Mouse (Mus musculus) stomach, embryonic 14.5 days (tissue): ENCODE data around the gene Trim56. TPM values are rescaled to one million over a fixed set of nuclear protein-coding genes. Genes with fewer than 3 reads are reported as not detected.
"Not testable (repeated sequence)": the region's sequence is repeated elsewhere in the genome, so short reads cannot be mapped to it uniquely, and the experiment has no call there.

Experiments used
- ATAC-seq: fragments of 200-750 bp; cut with Nextera tagmentation; 2 replicates; pipeline ENCODE4 v1.8.0; 2017; ENCODE audit warnings: low read depth, moderate TSS enrichment; ENCODE audit not compliant: insufficient number of reproducible peaks, insufficient read depth, low FRiP score
- H3K27ac ChIP-seq: fragments of 300-500 bp; sonication (generic); 2 replicates; pipeline ENCODE4 v1.5.1; 2014; ENCODE audit warnings: mild to moderate bottlenecking, low read length, moderate library complexity, mixed read lengths
- H3K27me3 ChIP-seq: fragments of 300-500 bp; sonication (generic); 2 replicates; pipeline ENCODE4 v1.6.1; 2014; ENCODE audit warnings: low read length, control low read depth, mixed read lengths; ENCODE audit not compliant: control insufficient read depth, insufficient read depth
- H3K36me3 ChIP-seq: fragments of 300-500 bp; sonication (generic); 2 replicates; pipeline ENCODE4 v1.6.1; 2014; ENCODE audit warnings: mild to moderate bottlenecking, control low read depth, low read length, moderate library complexity, mixed read lengths; ENCODE audit not compliant: control insufficient read depth, insufficient read depth
- H3K4me1 ChIP-seq: fragments of 300-500 bp; sonication (generic); 2 replicates; pipeline ENCODE4 v1.6.1; 2014; ENCODE audit warnings: low read length, control low read depth, mixed read lengths; ENCODE audit not compliant: control insufficient read depth, insufficient read depth
- H3K4me2 ChIP-seq: fragments of 300-500 bp; sonication (generic); replicated peaks from 2 replicates; pipeline ENCODE4 v1.6.1; 2014; ENCODE audit warnings: low read depth, low read length, control low read depth
- H3K4me3 ChIP-seq: fragments of 300-500 bp; sonication (generic); 2 replicates; pipeline ENCODE4 v1.5.1; 2014; ENCODE audit warnings: low read depth, low read length, control low read depth
- H3K9ac ChIP-seq: fragments of 300-500 bp; sonication (generic); replicated peaks from 2 replicates; pipeline ENCODE4 v1.6.1; 2014; ENCODE audit warnings: low read depth, mild to moderate bottlenecking, control low read depth, low read length, moderate library complexity, mixed read lengths
- H3K9me3 ChIP-seq: fragments of 300-500 bp; sonication (generic); 2 replicates; pipeline ENCODE4 v1.6.1; 2016; ENCODE audit warnings: low read depth, low read length, control low read depth; ENCODE audit not compliant: control insufficient read depth
- WGBS: fragments of 180-500 bp; shearing (Covaris S2); extraction: QIAGEN DNeasy Blood & Tissue Kit; methylation state at CpG from one replicate; pipeline ENCODE4 v1.1.7; 2014; 5-methylcytosine and 5-hydroxymethylcytosine counted together
- polyA plus RNA-seq: library from polyadenylated mRNA; unstranded; fragments of >200 nt; fragmentation: Nextera tagmentation; extraction: Ambion mirVana; gene quantifications from 2 replicates; pipeline ENCODE4 v1.2.1, GENCODE M21; 2014

The Trim56 gene
- polyA plus RNA-seq, 1 experiment from 2014 or later: 12.0 TPM

DNA sequence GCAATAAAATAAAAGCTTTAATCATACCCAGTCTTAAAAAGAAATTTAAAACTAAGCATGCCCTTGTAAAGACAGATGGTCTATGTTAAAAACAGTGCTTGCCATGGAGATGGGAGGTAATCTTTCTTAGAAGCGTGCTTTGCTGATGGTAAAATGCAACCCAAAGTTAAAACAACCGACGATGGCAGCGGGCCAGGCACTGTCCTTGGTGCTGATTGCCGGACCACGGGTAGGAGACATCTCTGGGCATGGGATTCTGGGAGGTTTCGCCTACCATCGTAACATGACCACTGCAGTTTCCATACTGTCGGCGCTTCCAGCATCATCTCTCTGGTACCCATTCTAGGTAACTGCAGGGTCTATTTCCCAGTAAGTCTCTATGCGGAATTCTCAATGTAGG, 18.9 kb upstream of the Trim56 start:
- no peak for ATAC-seq
- 26% methylated on average over 11 of the region's 11 CpGs for WGBS
- H3K27me3 ChIP-seq: no peaks in the 10 kb centered on the region
- H3K4me1 ChIP-seq: no peaks in the 10 kb centered on the region
- no peaks in the 10 kb centered on the region for H3K36me3 ChIP-seq
- no peak overlapping the region for H3K4me2 ChIP-seq
- no peak overlapping the region for H3K27ac ChIP-seq
- H3K4me3 ChIP-seq: no peak overlapping the region
- H3K9me3 ChIP-seq: no peaks in the 10 kb centered on the region
- H3K9ac ChIP-seq: no peak overlapping the region

GRCm38 (mm10) chr5:137131490-137131889, 15.5 kb upstream of the Trim56 start:
- Histone ChIP-seq H3K36me3 (no peaks in the 10 kb centered on the region), H3K27me3 (no peaks in the 10 kb centered on the region), H3K9me3 (no peaks in the 10 kb centered on the region), H3K9ac (no peak overlapping the region), H3K4me1 (0 out of 2 replicates have a peak, but pooled peaks cover 3% of the 10 kb centered on the region), H3K27ac (no peak overlapping the region), H3K4me3 (no peak overlapping the region), H3K4me2 (no peak overlapping the region)
- 2% methylated on average over 3 of the region's 3 CpGs for WGBS
- ATAC-seq: no peak

- Histone ChIP-seq H3K36me3 (no peaks in the 10 kb centered on the region), H3K27me3 (no peaks in the 10 kb centered on the region), H3K4me1 (0 out of 2 replicates have a peak, but pooled peaks cover 3% of the 10 kb centered on the region), H3K9ac (no peak overlapping the region), H3K4me2 (no peak overlapping the region), H3K27ac (no peak overlapping the region), H3K9me3 (no peaks in the 10 kb centered on the region), H3K4me3 (no peak overlapping the region)
- WGBS: 17% methylated on average over 5 of the region's 5 CpGs
- no peak for ATAC-seq
Observed at GRCm38 (mm10) chr5:137129281-137129680, 13.3 kb upstream of the Trim56 start.

DNA sequence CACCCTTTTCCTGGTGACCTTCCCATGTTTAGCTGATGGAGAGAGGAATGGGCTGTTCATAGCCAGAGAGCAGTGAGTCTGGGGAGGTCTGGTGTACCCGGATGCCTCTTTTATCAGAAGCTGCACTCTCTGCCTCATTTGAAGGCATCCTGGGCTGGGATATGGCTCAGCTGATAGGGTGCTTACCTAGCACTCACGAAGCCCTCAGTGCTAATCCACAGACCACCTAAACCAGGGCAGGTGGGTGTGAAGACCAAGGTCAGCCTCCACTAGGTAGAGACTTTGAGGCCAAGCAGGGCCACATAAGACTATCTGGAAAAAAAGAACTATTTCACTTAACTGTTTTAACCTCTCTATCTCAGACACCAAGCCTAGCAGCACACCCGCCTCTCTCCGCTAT, 7.5 kb upstream of the Trim56 start:
- no peaks in the 10 kb centered on the region for H3K4me1 ChIP-seq
- 80% methylated on average over 4 of the region's 4 CpGs for WGBS
- no peaks in the 10 kb centered on the region for H3K9me3 ChIP-seq
- H3K27ac ChIP-seq: no peak overlapping the region
- no peak overlapping the region for H3K4me3 ChIP-seq
- no peak overlapping the region for H3K4me2 ChIP-seq
- H3K9ac ChIP-seq: no peak overlapping the region
- H3K27me3 ChIP-seq: no peaks in the 10 kb centered on the region
- ATAC-seq: no peak
- H3K36me3 ChIP-seq: no peaks in the 10 kb centered on the region

GRCm38 (mm10) chr5:137122686-137123193, 6.7 kb upstream of the Trim56 start:
- no peaks in the 10 kb centered on the region for H3K9me3 ChIP-seq
- no peak overlapping the region for H3K4me3 ChIP-seq
- H3K36me3 ChIP-seq: no peaks in the 10 kb centered on the region
- H3K27ac ChIP-seq: no peak overlapping the region
- H3K4me1 ChIP-seq: no peaks in the 10 kb centered on the region
- no peak overlapping the region for H3K9ac ChIP-seq
- WGBS: 11% methylated on average over 14 of the region's 14 CpGs
- no peak overlapping the region for H3K4me2 ChIP-seq
- H3K27me3 ChIP-seq: no peaks in the 10 kb centered on the region
- ATAC-seq: peak; percentile 79; the same call in 1 of the 2 replicates

- H3K9me3 ChIP-seq: no peaks in the 10 kb centered on the region
- 76% methylated on average over 4 of the region's 4 CpGs for WGBS
- H3K36me3 ChIP-seq: no peaks in the 10 kb centered on the region
- H3K4me3 ChIP-seq: no peak overlapping the region
- no peak for ATAC-seq
- no peaks in the 10 kb centered on the region for H3K27me3 ChIP-seq
- H3K9ac ChIP-seq: no peak overlapping the region
- H3K4me1 ChIP-seq: no peaks in the 10 kb centered on the region
- H3K4me2 ChIP-seq: no peak overlapping the region
- H3K27ac ChIP-seq: no peak overlapping the region
Observed at GRCm38 (mm10) chr5:137121280-137121679, 5.3 kb upstream of the Trim56 start.

DNA sequence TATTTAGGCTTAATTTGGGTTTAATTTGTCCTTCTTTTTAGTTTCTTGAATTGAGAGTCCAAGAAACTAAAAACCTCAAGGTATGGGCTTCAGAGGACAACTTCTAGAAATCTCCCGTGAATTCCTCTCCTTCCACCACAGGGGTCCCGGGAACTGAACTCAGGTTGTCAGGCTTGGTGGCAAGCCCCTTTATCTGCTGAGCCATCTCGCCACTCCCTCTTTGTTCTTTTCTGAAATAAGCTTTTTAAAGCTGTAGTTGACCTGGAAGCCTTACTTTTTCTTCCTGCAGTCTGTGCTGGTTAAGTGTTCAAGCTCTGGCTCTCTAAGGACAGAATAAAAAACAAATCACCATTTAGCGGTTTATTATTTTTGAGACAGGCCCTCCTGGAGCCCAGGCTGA, 2.9 kb upstream of the Trim56 start:
- H3K27me3 ChIP-seq: no peaks in the 10 kb centered on the region
- peaks cover 4% of the 10 kb centered on the region; the same call in 1 of the 2 replicates for H3K4me1 ChIP-seq
- WGBS: 79% methylated on average over 4 of the region's 4 CpGs
- H3K4me2 ChIP-seq: no peak overlapping the region
- H3K4me3 ChIP-seq: no peak overlapping the region
- no peak for ATAC-seq
- no peak overlapping the region for H3K9ac ChIP-seq
- H3K36me3 ChIP-seq: peaks cover under 1% of the 10 kb centered on the region; the same call in 1 of the 2 replicates
- no peaks in the 10 kb centered on the region; the same call in 1 of the 2 replicates for H3K9me3 ChIP-seq
- H3K27ac ChIP-seq: no peak overlapping the region

- ATAC-seq, H3K9me3 ChIP-seq, H3K9ac ChIP-seq, H3K27me3 ChIP-seq, H3K36me3 ChIP-seq, H3K4me2 ChIP-seq, H3K4me1 ChIP-seq, H3K27ac ChIP-seq, H3K4me3 ChIP-seq: not testable (repeated sequence)
- WGBS: 83% methylated on average over 3 of the region's 3 CpGs
Observed at GRCm38 (mm10) chr5:137117994-137118393, 2.0 kb upstream of the Trim56 start.

- Histone ChIP-seq H3K27me3 (no peaks in the 10 kb centered on the region), H3K36me3 (peaks cover 13% of the 10 kb centered on the region; the same call in 1 of the 2 replicates), H3K9me3 (no peaks in the 10 kb centered on the region; the same call in 1 of the 2 replicates), H3K4me3 (no peak overlapping the region), H3K4me2 (no peak overlapping the region), H3K4me1 (peaks cover 4% of the 10 kb centered on the region; the same call in 1 of the 2 replicates), H3K9ac (no peak overlapping the region), H3K27ac (no peak overlapping the region)
- WGBS: 71% methylated on average over 2 of the region's 2 CpGs
- no peak for ATAC-seq
Observed at GRCm38 (mm10) chr5:137116987-137117386, 978 bp upstream of the Trim56 start.
